Mouse (Mus musculus) lung, postnatal 36 days (tissue): Measurements from ENCODE around the gene Arl4c.
A peak's percentile ranks its signal among the peaks of the same experiment; 100 is the strongest.

Experiments
- DNase-seq: peaks from one replicate; pipeline ENCODE4 v3.0.0; 2022; ENCODE audit warnings: mixed read lengths

Gene Arl4c

GRCm38 (mm10) chr1:88701870-88702661 lies at the start of gene Arl4c:
Gene Arl4c (minus strand): TSS chr1:88702221.
- peak; percentile 79 for DNase-seq

GRCm38 (mm10) chr1:88751332-88751731 lies 49.3 kb upstream of the Arl4c start:
- no peak for DNase-seq

DNA sequence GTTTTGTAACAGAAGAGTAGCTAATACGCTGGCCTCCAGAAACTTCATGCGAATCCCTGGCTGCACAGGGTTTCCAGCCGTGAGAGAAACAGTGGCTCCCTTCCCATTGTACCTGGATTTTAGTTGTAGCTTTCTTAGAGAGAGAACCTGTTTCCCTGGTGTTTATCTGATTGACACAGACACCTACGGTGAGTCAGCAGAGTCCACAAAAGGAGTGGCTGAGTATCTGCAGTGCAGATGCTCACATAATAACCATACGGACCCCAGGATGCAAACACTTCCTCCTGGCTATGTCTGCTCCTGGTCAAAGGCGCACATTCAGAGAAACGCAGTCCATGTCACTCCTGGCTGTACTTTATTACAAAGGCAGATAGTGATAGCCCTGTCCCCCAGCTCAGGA lies 48.6 kb upstream of the Arl4c start:
- DNase-seq = no peak

GRCm38 (mm10) chr1:88750126-88750525 lies 48.1 kb upstream of the Arl4c start:
- DNase-seq = peak; percentile 34

- peak; percentile 17 for DNase-seq
Observed at GRCm38 (mm10) chr1:88749106-88749505, 47.1 kb upstream of the Arl4c start.

DNA sequence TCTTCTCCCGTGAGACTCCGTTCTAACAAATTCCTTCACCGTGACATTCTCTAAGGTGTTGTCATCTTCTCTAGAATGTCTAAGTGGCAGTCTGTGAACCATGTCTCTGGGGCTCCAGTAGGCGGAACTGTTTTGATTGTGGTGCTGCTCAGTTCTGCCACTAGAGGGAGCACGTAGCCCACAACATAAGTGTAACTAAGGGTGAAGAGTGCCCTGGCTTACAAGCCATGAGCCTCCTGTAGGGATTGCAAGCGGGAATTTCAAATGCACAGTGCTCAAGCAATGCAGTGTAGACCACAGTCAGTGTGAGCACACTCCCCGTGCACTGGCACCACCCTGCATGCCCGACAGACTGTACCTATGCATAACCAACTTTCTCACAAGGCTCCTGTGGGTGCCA lies 43.2 kb upstream of the Arl4c start:
- DNase-seq = peak; percentile 90

GRCm38 (mm10) chr1:88744261-88744660 lies 42.2 kb upstream of the Arl4c start:
- DNase-seq = no peak

- DNase-seq = peak; percentile 56
Observed at GRCm38 (mm10) chr1:88742372-88742771, 40.4 kb upstream of the Arl4c start.

DNA sequence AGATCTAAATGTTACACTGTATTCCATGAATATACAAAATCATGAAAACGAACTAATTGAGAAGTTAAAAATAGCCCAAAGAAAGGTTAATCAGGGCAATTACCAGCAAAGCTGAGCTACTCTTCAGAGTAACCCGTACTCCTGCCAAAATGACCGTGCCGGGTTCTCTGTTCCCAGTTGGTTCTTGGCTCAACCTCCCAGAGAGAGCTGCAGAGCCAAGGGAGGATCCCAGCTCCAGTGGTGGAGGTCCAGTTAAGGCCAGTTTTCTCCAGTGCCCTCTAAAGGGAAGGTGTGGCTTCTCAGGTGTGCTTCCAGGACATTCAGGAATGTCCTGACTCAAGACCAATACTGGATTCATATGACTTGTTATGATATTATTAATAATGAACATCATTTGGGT lies 37.5 kb upstream of the Arl4c start:
- no peak for DNase-seq

DNA sequence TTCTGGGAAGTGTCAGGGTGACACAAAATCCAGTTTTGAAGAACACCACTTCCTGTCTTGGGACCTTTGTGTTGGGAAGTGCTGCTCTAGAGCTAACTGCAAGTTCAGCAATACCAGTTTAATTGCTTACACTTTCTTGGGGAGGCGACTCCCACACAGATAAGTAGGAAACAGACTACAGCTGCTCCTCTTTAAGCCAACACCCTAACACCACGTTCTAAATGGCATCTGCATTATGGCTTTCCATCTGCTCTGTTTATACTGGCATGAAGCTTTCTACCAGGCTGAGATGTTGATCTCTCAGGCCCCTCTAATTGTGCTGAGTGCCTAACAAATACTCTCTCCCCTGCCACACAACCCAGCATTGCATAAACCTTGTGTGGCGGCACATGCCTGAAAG lies 36.9 kb upstream of the Arl4c start:
- no peak for DNase-seq

GRCm38 (mm10) chr1:88729496-88729895 lies 27.5 kb upstream of the Arl4c start:
- DNase-seq = no peak

DNA sequence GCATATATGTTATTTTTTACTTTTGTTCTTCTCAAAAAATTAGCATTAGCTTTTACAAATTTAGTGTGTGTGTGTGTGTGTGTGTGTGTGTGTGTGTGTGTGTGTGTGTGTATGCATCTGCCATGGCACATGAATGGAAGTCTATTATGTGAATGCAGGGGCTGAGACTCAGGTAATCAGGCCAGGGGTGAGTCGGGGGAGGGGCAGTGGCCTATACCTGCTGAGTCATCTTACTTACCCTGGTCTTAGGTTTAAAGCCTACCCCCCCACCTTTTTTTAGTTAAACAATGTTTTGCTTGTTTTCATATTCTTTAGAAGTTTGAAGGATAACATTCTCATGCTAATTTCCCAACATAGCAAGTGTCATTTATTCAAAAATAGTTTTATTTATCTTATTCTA lies 25.3 kb upstream of the Arl4c start:
- DNase-seq = no peak

DNA sequence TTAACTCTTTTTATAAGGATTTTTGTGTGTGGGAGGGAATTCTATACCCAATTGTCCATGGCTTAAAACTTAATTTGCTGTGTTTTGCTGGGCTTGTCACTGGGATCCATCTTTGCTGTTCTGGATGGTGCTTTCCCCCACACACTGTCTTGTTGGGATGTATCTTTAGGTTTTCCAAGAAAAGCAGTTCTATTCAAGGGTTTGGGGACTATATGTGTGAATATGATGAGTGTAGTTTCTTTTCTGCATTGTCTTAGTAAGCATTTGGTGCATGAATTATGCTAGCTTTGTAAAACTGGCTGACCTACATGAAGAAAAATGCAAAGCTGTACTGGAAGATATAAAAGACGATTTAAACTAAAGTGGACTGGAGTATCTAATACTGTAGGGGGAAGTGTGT lies 23.7 kb upstream of the Arl4c start:
- no peak for DNase-seq

DNA sequence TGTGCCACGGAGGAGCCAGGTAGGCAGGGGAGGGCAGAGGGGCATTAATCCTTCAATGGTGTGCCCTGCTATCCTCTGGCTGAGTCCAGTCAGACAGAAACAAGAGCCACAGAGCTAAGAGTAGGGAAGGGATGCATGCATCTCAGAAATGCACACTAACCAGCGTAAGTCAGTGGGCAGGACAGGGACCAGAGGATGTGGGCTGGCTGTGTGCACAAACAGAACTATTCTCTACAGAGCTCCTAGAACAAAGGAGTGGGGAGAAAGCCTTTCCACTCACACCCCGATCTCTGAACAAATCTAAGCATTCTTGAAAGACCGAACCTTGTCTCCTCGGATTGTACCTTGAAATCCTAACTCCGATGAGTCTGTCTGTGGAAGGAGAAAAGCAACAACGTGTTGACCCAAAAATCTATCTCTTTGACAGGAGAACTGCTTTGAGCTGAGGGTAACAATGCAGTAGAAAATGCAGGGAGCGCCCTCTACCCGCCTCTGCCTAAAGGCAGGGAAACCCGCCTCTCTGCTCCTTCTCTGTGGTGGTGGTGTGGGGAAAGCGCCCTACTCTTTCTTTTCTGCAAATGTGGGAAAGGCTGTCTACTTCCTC lies 18.7 kb upstream of the Arl4c start:
- no peak for DNase-seq

GRCm38 (mm10) chr1:88718563-88718962 lies 16.5 kb upstream of the Arl4c start:
- no peak for DNase-seq

GRCm38 (mm10) chr1:88717736-88718135 lies 15.7 kb upstream of the Arl4c start:
- DNase-seq = no peak

GRCm38 (mm10) chr1:88712011-88712410 lies 10.0 kb upstream of the Arl4c start:
- no peak for DNase-seq

DNA sequence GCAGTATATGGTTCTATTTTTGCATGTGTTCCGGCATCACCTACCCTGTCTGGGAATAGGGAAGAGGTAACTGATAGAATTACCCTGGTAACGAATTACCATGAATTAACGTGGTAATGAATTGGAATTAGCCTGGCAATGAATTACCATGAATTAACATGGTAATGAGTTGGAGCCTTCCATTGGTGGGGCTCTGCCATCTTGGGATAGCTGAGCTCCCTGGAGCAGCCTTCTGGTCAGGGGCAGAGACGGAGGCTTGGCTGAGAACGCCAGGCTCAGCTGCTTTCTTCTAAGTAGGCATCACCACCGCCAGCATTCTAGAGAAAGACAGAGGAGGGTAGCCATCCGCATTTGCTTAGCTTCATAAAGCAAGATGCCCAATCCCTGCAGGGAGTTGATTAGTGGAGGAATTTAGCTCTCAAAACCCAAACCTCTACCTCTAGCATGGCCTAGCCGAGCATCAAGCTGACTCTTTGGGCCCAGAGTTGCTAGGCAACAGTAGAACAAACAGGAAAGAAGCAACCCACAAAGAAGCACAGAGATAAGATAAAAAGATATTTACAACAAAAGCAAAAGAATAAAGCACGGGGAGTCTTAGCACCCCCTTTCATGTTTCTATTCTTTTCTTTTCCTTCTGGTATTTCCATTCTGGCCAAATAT lies 6.8 kb upstream of the Arl4c start:
- DNase-seq = peak; percentile 35

DNA sequence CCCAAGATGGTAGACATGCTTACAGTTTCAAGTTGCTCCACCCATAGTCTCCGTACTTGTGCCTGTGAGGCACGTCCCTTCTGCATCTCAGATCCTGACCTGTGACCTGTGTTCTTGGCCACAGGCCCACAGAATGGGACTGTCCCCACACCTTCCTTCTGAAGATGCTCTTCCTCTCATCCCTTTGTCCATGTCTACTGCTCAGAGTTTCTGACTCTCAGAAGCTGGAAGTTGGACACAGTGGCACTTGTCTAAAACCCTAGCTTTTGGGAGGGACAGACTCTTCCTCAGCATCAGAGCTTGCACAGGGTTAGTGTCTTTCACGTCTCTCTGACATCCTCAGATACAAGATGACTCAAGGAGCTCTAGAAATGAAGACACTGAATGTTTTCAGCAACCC lies 6.2 kb upstream of the Arl4c start:
- no peak for DNase-seq

GRCm38 (mm10) chr1:88707536-88707935 lies 5.5 kb upstream of the Arl4c start:
- peak; percentile 15 for DNase-seq

GRCm38 (mm10) chr1:88705799-88706198 lies 3.8 kb upstream of the Arl4c start:
- DNase-seq = peak; percentile 95

- peak; percentile 81 for DNase-seq
Observed at GRCm38 (mm10) chr1:88705050-88705449, 3.0 kb upstream of the Arl4c start.

- DNase-seq = peak; percentile 51
Observed at GRCm38 (mm10) chr1:88700961-88701861, 810 bp downstream of the Arl4c start.
